Mouse (Mus musculus) bone marrow macrophage, adult 2 months (primary cell): Measurements from ENCODE around the gene Cgnl1. TPM values are rescaled to one million over a fixed set of nuclear protein-coding genes. Genes with fewer than 3 reads are reported as not detected.

Source experiments
- H3K27ac ChIP-seq: 2 replicates; pipeline ENCODE4 v1.5.1; 2012; ENCODE audit warnings: low read depth, low read length; ENCODE audit not compliant: insufficient read depth
- H3K4me1 ChIP-seq: 2 replicates; pipeline ENCODE4 v1.6.1; 2012; ENCODE audit warnings: low read length; ENCODE audit not compliant: control insufficient read depth, insufficient read depth
- H3K4me3 ChIP-seq: 2 replicates; pipeline ENCODE4 v1.5.1; 2012; ENCODE audit warnings: mild to moderate bottlenecking, low read length, moderate library complexity; ENCODE audit not compliant: insufficient read depth
- CTCF ChIP-seq: IDR thresholded peaks from 2 replicates; pipeline ENCODE4 v1.5.1; 2012; ENCODE audit warnings: low read depth, mild to moderate bottlenecking, low read length, moderate library complexity
- POLR2A ChIP-seq: IDR thresholded peaks from 2 replicates; pipeline ENCODE4 v1.6.1; 2012; ENCODE audit warnings: mild to moderate bottlenecking, low read depth, low read length, borderline replicate concordance
- polyA plus RNA-seq: library from polyadenylated mRNA; stranded (reverse); fragments of >200 nt; gene quantifications from 2 replicates; pipeline ENCODE4 v1.2.4, GENCODE M21; 2012; ENCODE audit not compliant: missing spikeins, insufficient read depth, insufficient read length

Cgnl1 gene
- polyA plus RNA-seq, 1 experiment: 8.4 TPM

DNA sequence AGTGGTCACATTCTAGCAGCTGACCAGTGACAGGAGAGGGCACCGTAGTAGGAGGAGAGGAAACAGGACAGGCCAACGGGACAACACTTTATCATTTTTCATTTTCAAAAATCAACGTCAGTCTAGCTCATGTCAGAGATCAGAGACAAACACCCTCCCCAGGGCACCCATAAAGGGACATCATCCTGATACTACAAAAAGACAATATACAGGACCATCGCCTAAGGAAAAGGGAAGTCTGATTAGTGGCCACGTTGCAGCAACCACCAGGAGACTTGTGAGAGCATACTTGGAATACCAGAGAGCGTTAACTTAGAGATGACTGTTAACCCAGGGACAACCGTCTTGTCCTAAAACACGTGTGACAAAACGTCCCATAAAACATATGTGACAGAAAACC is 1.7 kb downstream of the Cgnl1 start:
- H3K4me1 ChIP-seq: peaks cover 10% of the 10 kb centered on the region; the same call in 1 of the 2 replicates
- no peak for TF ChIP-seq POLR2A
- no peak for TF ChIP-seq CTCF
- no peak overlapping the region for H3K4me3 ChIP-seq
- H3K27ac ChIP-seq: no peak overlapping the region

DNA sequence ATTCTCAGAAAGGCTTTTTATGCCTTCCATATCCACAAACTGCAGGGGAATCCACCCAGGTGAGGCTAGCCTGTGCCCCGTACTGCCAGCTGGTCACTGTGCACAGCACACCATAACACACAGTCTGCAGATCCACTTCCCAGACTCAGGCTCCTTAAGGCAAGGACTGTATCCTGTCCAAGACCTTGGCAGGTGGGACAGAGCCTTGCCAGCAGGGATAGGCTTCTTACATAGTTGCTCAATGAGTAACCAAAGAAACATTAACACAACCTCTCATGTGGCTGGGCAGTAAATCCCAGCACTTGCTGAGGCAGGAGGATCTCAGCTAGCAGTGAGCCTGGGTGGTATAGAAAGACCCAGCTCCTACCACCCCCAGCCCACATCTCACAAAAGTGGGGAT is 3.3 kb downstream of the Cgnl1 start:
- TF ChIP-seq CTCF (no peak), POLR2A (no peak)

DNA sequence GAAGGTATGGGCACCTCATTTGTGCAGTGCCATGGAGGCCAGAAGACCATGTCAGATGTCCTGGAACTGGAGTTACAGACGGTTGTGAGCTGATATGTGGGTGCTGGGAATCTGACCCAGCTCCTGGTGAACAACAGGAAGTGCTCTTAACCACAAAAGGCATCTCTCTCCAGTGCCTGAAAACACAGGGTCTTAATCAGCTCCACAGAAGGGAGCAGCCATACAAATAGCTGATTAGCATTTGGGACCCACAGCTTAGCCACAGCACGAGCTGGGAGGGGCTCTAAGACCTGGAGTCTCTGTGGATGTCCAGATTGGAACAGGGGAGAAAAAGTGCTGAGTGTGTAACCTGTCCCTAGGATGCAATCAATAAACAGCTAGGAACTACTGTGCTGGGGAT is 4.5 kb downstream of the Cgnl1 start:
- Histone ChIP-seq H3K4me3 (no peak overlapping the region), H3K4me1 (peaks cover 12% of the 10 kb centered on the region; the same call in 1 of the 2 replicates), H3K27ac (no peak overlapping the region)
- no peak for TF ChIP-seq CTCF
- TF ChIP-seq POLR2A: no peak

More for the DNA sequence above, 3.3 kb downstream of the Cgnl1 start:
- no peak overlapping the region for H3K4me3 ChIP-seq
- H3K27ac ChIP-seq: no peak overlapping the region
- peaks cover 12% of the 10 kb centered on the region; the same call in 1 of the 2 replicates for H3K4me1 ChIP-seq

DNA sequence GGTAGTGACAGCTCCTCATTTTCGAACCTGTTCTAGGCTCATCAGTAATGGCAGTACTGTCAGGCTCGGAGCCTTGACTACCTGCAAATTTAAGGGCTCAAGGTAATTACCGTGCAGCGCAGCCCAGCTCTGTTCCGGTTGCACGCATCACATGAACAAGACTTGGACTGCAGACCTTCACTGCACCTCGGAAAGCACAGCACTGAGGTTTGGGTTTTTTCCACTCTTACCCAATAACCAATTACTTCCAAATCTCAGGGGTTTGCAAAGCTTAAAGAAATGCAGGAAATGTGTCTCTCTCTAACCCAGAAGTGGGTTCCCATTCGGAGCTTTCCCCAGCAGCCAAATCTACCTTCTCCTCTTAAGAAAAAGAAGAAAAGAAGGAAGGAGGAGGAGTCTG is 5.1 kb downstream of the Cgnl1 start:
- no peak overlapping the region for H3K4me3 ChIP-seq
- no peak for TF ChIP-seq POLR2A
- H3K4me1 ChIP-seq: peaks cover 12% of the 10 kb centered on the region; the same call in 1 of the 2 replicates
- H3K27ac ChIP-seq: no peak overlapping the region

DNA sequence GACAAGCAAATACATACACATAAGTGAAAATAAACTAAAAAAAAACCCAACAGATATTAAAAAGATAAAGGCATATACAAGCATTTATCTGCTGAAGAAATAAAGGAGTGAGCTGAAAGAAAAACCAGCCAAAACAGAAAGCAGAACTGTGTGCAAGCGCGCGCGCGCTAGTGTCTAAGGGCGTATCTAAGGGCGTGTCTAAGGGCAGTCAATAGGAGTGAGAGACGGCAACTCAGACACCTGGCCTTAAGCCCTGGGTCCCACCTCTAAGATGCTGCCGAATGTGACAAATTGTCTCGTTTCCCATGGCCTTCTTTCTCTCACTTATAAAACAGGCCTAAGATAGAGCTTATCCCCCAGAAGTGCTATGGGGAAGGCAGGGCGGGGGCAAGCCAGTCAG is 6.9 kb downstream of the Cgnl1 start:
- Histone ChIP-seq H3K4me1 (peaks cover 10% of the 10 kb centered on the region; the same call in 1 of the 2 replicates), H3K4me3 (peak overlapping the region; percentile 32), H3K27ac (no peak overlapping the region)
- no peak for TF ChIP-seq CTCF
- no peak for TF ChIP-seq POLR2A

DNA sequence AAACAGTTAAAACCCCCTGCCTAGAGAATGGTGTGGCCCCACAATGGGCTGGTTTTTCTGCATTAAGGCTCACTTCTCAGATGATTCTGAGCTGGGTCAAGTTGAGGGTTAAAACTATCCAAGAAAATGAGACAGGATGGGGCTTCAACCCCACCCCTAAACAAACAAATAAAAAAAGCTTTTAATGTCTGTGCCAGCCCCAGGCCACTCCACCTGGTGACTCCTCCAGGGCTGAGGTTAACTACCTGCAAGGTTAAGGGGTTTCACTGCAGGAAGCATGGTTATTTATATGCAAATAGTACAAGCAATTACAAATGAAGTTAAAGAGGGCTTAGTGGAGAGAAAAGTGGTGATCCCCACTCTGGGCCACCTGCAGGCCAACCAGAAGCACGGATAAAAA is 8.1 kb downstream of the Cgnl1 start:
- H3K4me3 ChIP-seq: no peak overlapping the region
- peaks cover 12% of the 10 kb centered on the region for H3K4me1 ChIP-seq
- TF ChIP-seq CTCF: no peak
- TF ChIP-seq POLR2A: no peak
- no peak overlapping the region for H3K27ac ChIP-seq

GRCm38 (mm10) chr9:71761663-71762062 is 9.7 kb downstream of the Cgnl1 start:
- Histone ChIP-seq H3K4me3 (no peak overlapping the region), H3K27ac (no peak overlapping the region), H3K4me1 (peaks cover 20% of the 10 kb centered on the region)
- TF ChIP-seq CTCF (0 out of 2 replicates have a peak, but pooled peaks have one; percentile 24), POLR2A (no peak)

DNA sequence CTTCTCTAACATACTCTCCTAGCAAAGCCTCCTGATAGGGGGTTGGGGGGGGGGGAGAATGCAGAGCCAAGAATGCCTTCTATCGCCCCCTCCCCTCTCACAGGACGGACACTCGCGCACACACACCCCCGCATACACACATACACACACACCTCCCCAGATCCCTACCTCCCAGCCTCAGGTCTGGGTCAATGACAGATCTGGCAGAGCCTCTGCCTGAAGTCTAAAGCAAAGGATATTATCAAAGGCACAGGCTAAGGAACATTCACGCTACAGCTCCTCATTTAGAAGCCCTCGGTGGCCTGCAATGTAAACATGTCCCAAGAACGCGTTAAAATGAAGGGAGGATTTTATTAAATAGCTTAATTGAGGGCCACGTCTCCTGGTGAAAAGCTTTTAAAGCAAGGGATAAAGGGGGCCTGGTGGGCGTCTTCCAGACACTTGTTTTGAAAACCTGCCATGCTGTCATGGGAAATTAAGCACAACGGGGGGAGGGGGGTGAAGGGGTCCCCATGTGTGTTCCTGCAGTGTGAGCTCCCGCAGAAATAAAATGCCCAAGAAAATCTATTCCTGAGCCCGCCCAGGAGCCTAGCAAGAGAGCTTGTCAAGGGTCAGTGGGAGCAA is 10.8 kb downstream of the Cgnl1 start:
- TF ChIP-seq POLR2A (no peak), CTCF (no peak)
- Histone ChIP-seq H3K4me3 (no peak overlapping the region), H3K27ac (no peak overlapping the region), H3K4me1 (peaks cover 23% of the 10 kb centered on the region)

- no peak for TF ChIP-seq CTCF
- no peak for TF ChIP-seq POLR2A
- peaks cover 26% of the 10 kb centered on the region for H3K4me1 ChIP-seq
Observed at GRCm38 (mm10) chr9:71759893-71760292, 11.5 kb downstream of the Cgnl1 start.

GRCm38 (mm10) chr9:71757386-71757785 is 14.0 kb downstream of the Cgnl1 start:
- Histone ChIP-seq H3K4me1 (peaks cover 26% of the 10 kb centered on the region), H3K4me3 (no peak overlapping the region), H3K27ac (peak overlapping the region; percentile 40; the same call in 1 of the 2 replicates)
- no peak for TF ChIP-seq POLR2A
- TF ChIP-seq CTCF: no peak

More at GRCm38 (mm10) chr9:71759893-71760292, 11.5 kb downstream of the Cgnl1 start:
- H3K27ac ChIP-seq: no peak overlapping the region
- H3K4me3 ChIP-seq: no peak overlapping the region
